Mouse (Mus musculus) heart, embryonic 12.5 days (tissue): ENCODE data around the gene Clec3a. TPM values are rescaled to one million over a fixed set of nuclear protein-coding genes. Genes with fewer than 3 reads are reported as not detected.
A peak's percentile ranks its signal among the peaks of the same experiment; 100 is the strongest.

Experiments used
- ATAC-seq: fragments of 200-750 bp; cut with Nextera tagmentation; 2 replicates; pipeline ENCODE4 v1.8.0; 2017; ENCODE audit warnings: moderate TSS enrichment, moderate library complexity; ENCODE audit not compliant: insufficient number of reproducible peaks, low FRiP score
- H3K27ac ChIP-seq: fragments of 300-500 bp; sonication (generic); 2 replicates; pipeline ENCODE4 v1.5.1; 2016; ENCODE audit warnings: mild to moderate bottlenecking, moderate library complexity; ENCODE audit not compliant: poor library complexity, severe bottlenecking
- H3K27me3 ChIP-seq: fragments of 300-500 bp; sonication (generic); replicated peaks from 2 replicates; pipeline ENCODE4 v1.6.1; 2016; ENCODE audit warnings: mild to moderate bottlenecking, moderate library complexity
- H3K36me3 ChIP-seq: fragments of 300-500 bp; sonication (generic); 2 replicates; pipeline ENCODE4 v1.6.1; 2016; ENCODE audit warnings: mild to moderate bottlenecking, moderate library complexity
- H3K4me1 ChIP-seq: fragments of 300-500 bp; sonication (generic); replicated peaks from 2 replicates; pipeline ENCODE4 v1.6.1; 2016; ENCODE audit warnings: mild to moderate bottlenecking
- H3K4me2 ChIP-seq: fragments of 300-500 bp; sonication (generic); 2 replicates; pipeline ENCODE4 v1.6.1; 2016; ENCODE audit warnings: mild to moderate bottlenecking, moderate library complexity
- H3K4me3 ChIP-seq: fragments of 300-500 bp; sonication (generic); 2 replicates; pipeline ENCODE4 v1.5.1; 2016; ENCODE audit warnings: mild to moderate bottlenecking
- H3K9ac ChIP-seq: fragments of 300-500 bp; sonication (generic); 2 replicates; pipeline ENCODE4 v1.6.1; 2016; ENCODE audit warnings: mild to moderate bottlenecking, moderate library complexity
- H3K9me3 ChIP-seq: fragments of 300-500 bp; sonication (generic); replicated peaks from 2 replicates; pipeline ENCODE4 v1.6.1; 2016; ENCODE audit warnings: mild to moderate bottlenecking, moderate library complexity
- WGBS: fragments of 180-500 bp; shearing (Covaris S2); methylation state at CpG from one replicate; pipeline ENCODE4 v1.1.7; 2016; 5-methylcytosine and 5-hydroxymethylcytosine counted together
- polyA plus RNA-seq: library from polyadenylated mRNA; unstranded; fragments of >200 nt; fragmentation: Nextera tagmentation; extraction: Ambion mirVana; gene quantifications from 2 replicates; pipeline ENCODE4 v1.2.1, GENCODE M21; 2016

Clec3a gene
- polyA plus RNA-seq, 1 experiment from 2014 or later: not detected

GRCm38 (mm10) chr8:114458113-114458784, 40.4 kb downstream of the Clec3a start:
- no peak for ATAC-seq
- peaks cover 33% of the 10 kb centered on the region for H3K4me1 ChIP-seq
- H3K9me3 ChIP-seq: no peaks in the 10 kb centered on the region
- H3K4me3 ChIP-seq: no peak overlapping the region
- no peak overlapping the region for H3K9ac ChIP-seq
- WGBS: 61% methylated on average over 25 of the region's 25 CpGs
- no peak overlapping the region for H3K27ac ChIP-seq
- no peaks in the 10 kb centered on the region for H3K27me3 ChIP-seq
- peak overlapping the region; percentile 18 for H3K4me2 ChIP-seq
- H3K36me3 ChIP-seq: no peaks in the 10 kb centered on the region

GRCm38 (mm10) chr8:114460600-114460999, 42.7 kb downstream of the Clec3a start:
- H3K36me3 ChIP-seq: no peaks in the 10 kb centered on the region
- ATAC-seq: no peak

GRCm38 (mm10) chr8:114462591-114462990, 44.7 kb downstream of the Clec3a start:
- Histone ChIP-seq H3K9ac (no peak overlapping the region), H3K27ac (no peak overlapping the region), H3K36me3 (no peaks in the 10 kb centered on the region), H3K4me1 (peaks cover 23% of the 10 kb centered on the region), H3K9me3 (no peaks in the 10 kb centered on the region), H3K27me3 (no peaks in the 10 kb centered on the region), H3K4me2 (0 out of 2 replicates have a peak overlapping the region, but pooled peaks have one; percentile 48), H3K4me3 (no peak overlapping the region)
- 79% methylated on average over 11 of the region's 11 CpGs for WGBS
- ATAC-seq: no peak

More at GRCm38 (mm10) chr8:114460600-114460999, 42.7 kb downstream of the Clec3a start:
- Histone ChIP-seq H3K27me3 (no peaks in the 10 kb centered on the region), H3K9me3 (no peaks in the 10 kb centered on the region), H3K4me3 (no peak overlapping the region), H3K4me2 (no peak overlapping the region), H3K27ac (no peak overlapping the region), H3K4me1 (peaks cover 36% of the 10 kb centered on the region), H3K9ac (no peak overlapping the region)
- 55% methylated on average over 5 of the region's 5 CpGs for WGBS

- no peaks in the 10 kb centered on the region for H3K27me3 ChIP-seq
- H3K36me3 ChIP-seq: no peaks in the 10 kb centered on the region
- 49% methylated on average over 10 of the region's 10 CpGs for WGBS
- H3K4me1 ChIP-seq: peaks cover 20% of the 10 kb centered on the region
- H3K9me3 ChIP-seq: no peaks in the 10 kb centered on the region
- H3K9ac ChIP-seq: no peak overlapping the region
- ATAC-seq: no peak
- no peak overlapping the region for H3K4me3 ChIP-seq
- H3K4me2 ChIP-seq: peak overlapping the region; percentile 48
- H3K27ac ChIP-seq: no peak overlapping the region
Measured at GRCm38 (mm10) chr8:114463305-114463704, 45.4 kb downstream of the Clec3a start.

DNA sequence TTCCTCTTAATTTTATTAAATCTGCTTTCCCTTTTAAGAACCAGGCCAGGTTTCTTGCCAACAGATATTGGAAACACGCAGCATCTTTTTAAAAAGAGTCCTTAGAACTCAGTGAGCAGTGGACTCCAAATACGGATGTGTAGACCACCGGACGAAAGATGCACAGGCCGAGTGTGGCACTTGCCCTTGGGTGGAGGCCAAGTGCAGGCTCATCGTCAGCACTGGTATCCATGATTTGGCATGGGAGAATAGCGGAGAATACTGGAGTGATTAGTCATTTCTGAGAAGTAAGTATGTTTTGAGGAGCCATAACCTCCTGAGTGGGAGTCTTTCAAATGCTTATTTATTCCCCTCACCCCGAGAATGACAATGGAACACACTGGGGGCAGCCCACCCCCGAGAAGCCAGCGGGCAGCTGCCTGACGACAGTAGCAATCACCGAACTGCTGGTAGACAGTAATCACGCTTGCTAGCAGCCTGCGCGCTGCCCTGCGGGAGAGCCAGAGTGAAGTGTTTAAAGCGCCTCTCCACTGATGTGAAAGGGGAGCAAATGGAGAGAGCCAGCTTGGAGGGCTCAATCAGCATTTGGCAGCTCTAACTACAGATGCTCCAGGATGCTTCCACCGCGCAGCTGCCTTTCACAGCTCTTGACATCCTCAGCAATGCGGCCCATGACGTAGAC, 50.8 kb downstream of the Clec3a start:
- H3K4me2 ChIP-seq: no peak overlapping the region
- no peak overlapping the region for H3K4me3 ChIP-seq
- peaks cover 8% of the 10 kb centered on the region; the same call in 1 of the 2 replicates for H3K9me3 ChIP-seq
- no peaks in the 10 kb centered on the region for H3K27me3 ChIP-seq
- H3K27ac ChIP-seq: no peak overlapping the region
- no peak for ATAC-seq
- no peaks in the 10 kb centered on the region; the same call in 1 of the 2 replicates for H3K4me1 ChIP-seq
- no peak overlapping the region for H3K9ac ChIP-seq
- H3K36me3 ChIP-seq: peaks cover 11% of the 10 kb centered on the region
- WGBS: 76% methylated on average over 21 of the region's 21 CpGs

GRCm38 (mm10) chr8:114469208-114469590, 51.3 kb downstream of the Clec3a start:
- Histone ChIP-seq H3K27me3 (no peaks in the 10 kb centered on the region), H3K9ac (no peak overlapping the region), H3K4me2 (no peak overlapping the region), H3K4me1 (no peaks in the 10 kb centered on the region; the same call in 1 of the 2 replicates), H3K27ac (no peak overlapping the region), H3K4me3 (no peak overlapping the region), H3K36me3 (peaks cover 11% of the 10 kb centered on the region), H3K9me3 (peaks cover 8% of the 10 kb centered on the region; the same call in 1 of the 2 replicates)
- no peak for ATAC-seq
- 92% methylated on average over 10 of the region's 10 CpGs for WGBS

DNA sequence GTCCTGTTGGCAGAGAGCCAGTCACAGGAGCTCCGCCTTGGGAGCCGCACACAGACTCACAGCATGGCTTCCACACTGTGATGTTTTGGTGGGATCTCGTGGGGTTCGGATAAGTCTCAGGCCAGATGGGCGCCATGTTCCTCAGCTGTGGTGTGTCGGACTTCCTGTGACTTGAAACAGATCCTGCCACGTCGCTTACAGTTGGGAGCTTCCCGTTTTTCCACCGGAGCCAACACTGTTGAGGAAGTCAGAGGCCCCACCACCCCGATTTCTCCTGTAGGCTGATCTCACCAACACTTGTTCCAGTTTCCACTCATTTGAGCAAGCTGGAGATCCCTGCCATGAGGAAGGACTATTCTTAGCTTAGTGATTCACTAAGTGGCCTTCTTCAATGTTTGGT, 55.7 kb downstream of the Clec3a start:
- Histone ChIP-seq H3K27me3 (no peaks in the 10 kb centered on the region), H3K9me3 (peaks cover 8% of the 10 kb centered on the region; the same call in 1 of the 2 replicates), H3K36me3 (peaks cover 9% of the 10 kb centered on the region), H3K4me1 (peaks cover 10% of the 10 kb centered on the region; the same call in 1 of the 2 replicates), H3K4me3 (no peak overlapping the region), H3K4me2 (no peak overlapping the region), H3K27ac (no peak overlapping the region), H3K9ac (no peak overlapping the region)
- no peak for ATAC-seq
- 80% methylated on average over 11 of the region's 11 CpGs for WGBS

Other genes with a start within 250 kb of the Clec3a start
- 0.59 and 0.66 TPM in 2 replicates for gene Vat1l, start 212.5 kb upstream of the Clec3a start, polyA plus RNA-seq
- gene Wwox, start 21.6 kb downstream of the Clec3a start, polyA plus RNA-seq: 10.4 and 11.4 TPM in 2 replicates